Mouse (Mus musculus) left cerebral cortex, adult 11 months (tissue): Measurements from ENCODE around the gene Ptpn13.

ENCODE experiments used
- DNase-seq: peaks from one replicate; pipeline ENCODE4 v3.0.0; 2022; ENCODE audit warnings: low spot score

Gene Ptpn13

DNA sequence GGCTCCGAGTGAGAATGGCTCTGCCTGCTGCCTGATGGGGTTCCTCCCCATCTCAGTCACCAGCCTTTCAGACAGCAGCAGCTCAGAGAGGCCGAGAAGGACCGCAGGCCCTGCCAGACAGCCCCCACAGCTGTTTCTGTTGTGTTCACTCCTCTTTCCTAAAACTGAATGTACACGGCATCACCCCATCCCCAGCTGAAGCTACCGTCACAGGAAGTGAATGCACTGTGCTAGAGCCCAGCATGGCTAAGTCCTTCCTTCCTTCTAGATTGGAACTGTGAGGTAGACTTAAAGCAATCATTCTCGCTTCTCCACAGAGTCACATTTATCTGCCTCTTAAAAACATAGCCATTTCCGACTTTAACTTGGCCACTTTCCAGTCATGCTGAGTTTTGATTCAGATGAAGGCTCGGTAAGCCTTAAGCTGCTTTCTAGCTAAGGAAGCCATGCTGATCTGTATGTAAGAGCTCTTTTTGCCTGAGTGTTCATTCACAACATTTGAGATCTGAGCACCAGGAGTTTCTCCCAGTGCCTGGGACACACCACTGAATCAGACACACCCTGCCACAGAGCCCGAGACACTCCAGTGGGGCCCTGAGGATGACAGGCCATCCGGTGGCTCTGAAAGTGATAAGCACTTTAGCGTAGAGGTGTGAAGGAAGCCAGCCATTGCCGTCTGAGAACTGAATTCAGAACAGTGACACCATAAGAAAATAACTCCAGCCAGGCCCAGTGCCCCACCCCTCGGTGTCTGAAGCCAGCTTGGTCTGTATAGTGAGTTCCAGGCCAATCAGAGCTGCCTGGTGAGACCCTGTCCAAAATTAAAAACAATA, 170.6 kb downstream of the Ptpn13 start:
- DNase-seq = no peak

DNA sequence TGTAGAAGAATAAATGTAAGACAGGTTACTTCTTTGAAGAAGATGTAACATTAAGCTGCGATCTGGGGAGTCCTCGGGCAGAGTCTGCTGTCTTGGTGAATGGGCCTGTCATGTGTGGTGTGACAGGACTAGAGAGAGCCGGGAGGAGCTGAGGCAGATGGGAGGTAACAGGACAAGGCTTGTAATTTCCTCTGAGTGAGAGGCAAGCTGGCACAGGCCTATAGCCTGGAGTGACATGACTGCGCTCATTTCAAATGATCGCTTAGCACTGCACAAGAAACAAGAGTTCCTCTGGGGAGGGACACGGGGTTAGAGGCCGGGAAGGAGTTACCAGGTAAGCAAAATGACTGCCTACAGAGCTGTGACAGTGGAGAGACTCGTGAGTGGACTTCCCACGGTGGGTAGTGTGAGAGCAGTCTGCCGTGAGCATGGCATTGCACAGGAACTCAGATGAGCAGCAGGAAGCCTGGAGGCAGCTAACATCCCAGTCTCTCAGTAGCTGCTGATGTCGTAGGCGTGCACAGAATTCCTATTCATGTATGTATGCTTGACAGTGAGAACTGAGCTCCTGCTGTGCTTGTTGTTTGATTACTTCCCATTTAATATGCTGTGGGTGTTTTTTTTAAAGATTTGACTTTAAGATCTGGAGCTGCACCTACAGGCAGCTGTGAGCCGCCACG, 171.6 kb downstream of the Ptpn13 start:
- no peak for DNase-seq

DNA sequence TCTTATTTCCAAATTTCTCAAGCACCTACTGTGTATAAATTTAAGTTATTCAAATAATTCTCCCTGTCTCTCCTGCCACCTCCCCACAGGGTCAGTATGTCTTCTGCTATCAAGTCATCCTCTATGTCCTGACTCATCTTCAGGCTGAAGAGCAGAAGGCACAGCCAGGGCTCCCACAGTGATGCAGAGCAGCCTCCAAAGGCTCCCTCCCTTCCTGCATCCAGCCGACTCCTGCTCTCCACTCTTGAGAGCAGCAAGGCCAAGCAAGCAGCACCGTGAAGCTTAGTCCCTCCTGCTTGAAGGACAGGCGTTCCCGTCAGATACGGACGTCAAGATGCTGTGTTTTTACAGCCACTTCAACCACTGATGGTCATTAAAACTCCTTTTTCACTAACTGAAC, 172.6 kb downstream of the Ptpn13 start:
- no peak for DNase-seq

DNA sequence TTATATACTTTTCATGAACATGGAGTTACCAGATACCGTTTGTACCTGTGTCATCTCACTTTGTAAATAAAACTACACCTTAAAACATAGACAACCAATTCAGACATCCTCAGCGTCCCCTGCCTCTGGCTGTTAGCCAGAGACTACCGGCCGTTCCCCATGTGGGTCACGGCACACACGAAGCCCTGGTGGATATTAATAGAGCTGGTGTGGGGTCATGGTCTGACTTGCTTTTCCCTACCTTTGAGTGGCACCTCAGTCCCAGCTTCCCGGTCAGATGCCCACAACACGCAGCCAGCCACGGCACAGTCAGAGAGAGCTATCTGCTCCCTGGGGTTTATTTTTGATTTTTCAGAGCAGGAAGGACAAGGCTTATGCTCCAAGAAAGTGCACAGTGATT, 173.3 kb downstream of the Ptpn13 start:
- DNase-seq = no peak

DNA sequence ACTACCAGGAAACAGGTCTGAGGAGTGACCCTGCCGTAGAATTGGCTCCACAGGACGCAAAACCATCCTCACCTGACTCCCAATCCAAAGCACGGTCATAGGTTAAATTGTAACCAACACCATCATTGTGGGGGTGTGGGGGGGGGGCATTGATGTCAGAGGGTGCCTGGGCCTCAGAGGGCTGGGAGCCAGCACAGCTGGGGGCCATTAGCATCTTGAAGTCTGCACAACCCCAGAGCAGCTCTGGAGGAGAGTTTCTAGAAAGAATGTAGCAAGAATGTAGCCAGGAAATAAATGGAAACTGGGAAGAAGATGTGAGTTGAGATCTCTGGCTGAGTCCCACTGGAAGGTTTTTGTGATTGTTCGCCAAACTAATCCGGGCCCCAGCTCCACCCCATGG, 173.9 kb downstream of the Ptpn13 start:
- no peak for DNase-seq

DNA sequence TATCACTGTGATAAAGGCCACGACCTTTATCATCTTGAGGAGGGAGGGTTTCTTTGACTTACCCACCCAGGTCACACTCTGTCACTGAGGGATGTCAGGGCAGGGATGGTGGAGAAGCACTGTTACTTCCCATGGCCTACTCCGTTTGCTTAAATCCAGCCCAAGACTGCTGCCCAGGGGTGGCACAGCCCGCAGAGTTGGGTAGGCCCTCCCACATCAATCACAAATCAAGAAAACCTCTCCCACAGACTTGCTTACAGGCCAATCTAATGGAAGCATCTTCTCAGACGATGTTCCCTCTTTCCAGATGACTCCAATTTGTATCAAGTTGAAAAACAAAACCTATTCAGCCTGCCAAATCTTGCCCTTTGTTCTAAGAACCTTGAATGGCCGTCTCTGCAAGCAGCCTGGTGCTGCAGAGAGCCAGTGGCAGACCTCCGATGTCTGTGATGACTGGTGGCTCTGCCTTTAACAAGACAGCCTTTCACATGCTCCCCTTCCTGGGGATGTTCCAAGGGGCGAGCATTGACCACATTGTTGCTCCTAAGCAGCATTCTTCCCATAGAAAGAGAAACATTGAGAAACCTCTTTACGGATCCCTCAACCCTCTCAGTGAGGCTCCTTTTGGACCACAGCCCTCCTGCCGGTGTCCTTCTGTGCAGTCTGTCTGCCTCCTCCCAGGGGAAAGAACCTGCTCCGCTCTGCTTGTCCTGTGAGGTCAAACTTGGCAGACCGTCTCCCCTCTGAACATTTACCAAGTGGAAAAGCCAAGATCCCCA, 178.3 kb downstream of the Ptpn13 start:
- DNase-seq = no peak

DNA sequence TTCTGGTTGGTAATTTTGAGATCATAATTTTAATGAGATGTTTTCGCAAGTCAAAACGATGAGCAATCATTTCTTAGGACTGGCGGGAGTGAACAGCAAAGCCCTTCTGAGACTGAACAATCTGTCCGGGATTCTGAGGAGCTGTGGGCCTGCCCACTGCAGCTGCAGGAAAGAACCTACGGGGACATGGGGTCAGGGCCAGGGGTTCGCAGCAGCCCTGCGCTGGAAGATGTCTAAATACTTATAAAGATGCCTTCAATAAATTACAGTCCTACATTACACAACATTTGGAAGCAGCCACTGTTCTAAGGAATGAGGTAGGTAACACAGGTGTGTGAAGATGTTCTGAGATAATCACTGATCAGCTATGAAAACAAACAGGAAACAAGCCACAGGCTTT, 180.7 kb downstream of the Ptpn13 start:
- DNase-seq = no peak

DNA sequence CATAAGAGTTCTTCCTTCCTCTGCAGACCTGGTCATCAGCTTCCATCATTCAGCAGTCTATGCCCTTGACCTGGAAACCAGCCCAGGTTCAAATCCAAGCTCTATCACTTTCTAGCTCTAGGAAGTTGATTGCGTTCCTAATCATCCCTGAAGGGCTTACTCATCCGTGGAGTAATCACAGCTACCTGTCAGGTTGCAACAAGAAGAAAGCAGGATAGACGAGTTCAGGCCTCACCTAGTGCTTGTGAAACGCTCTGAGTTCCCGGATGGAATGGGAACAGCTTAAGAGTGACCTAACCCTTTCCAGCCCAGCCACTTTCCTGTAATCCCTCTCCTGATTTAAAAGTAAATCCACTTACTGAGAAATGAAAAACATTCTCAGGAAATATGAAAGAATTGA, 185.2 kb downstream of the Ptpn13 start:
- DNase-seq = no peak

DNA sequence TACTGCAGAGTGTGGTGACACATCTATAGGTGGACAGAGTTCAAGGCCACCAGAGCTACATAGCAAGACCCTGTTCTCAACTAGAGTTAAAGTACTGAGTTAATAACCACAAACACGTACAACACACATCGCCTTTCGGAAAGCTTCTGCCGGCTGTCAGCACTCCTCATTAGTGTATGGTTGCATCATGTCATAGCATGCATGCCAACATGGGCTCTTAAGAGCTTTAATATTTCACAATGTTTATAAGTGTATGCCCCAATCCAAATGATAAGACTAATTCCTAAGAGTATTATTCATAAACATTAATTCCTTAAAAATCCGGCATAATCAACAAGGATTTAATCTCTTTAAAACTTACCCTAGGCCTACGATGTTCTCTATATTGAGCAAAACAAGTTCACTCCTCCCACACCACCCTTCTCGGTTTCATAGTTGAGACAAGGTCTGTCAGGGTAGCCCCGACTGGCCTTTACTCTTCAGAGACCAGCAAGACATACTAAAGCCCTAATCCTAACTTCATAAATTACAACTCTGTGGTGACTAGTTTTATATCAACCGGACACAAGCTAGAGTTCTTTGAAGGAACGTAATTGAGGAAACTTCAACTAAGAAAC, 186.0 kb downstream of the Ptpn13 start:
- no peak for DNase-seq

DNA sequence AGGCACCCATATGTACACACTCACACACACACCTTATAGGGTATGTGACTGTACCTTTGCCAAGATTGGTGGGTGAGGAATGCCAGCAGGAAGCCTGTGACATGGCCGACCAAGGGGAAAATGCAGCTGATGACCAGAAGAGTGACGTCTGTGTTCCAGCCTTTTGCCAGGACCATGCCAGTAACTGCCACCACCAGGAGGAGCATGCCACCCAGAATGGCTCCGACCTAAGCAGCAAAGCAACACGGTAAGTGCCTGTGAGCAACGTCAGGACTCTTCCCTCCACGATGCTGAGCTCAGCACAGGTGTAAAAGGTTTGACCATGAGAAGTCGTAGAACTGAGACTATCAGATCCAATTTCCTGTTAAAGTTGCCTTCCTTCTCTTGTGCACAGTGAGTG, 187.3 kb downstream of the Ptpn13 start:
- DNase-seq = no peak

DNA sequence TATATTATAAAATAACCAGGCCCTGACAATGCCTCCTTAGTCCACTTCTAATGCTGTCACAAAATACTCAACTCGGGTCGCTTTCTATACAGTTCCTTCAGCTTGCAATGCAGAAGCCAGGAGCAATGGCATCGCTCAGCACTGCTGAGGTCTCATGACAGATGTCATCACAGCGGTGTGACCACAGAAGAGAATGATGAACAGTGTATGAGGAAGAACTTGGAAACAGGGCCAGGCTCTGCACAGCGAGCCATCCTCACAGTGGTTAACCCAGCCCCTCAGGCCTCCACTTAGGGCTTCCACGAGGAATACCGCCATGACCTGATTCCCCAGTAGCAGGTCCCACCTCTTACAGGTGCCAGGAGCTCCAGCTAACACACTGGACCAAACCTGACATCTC, 189.4 kb downstream of the Ptpn13 start:
- DNase-seq = no peak

DNA sequence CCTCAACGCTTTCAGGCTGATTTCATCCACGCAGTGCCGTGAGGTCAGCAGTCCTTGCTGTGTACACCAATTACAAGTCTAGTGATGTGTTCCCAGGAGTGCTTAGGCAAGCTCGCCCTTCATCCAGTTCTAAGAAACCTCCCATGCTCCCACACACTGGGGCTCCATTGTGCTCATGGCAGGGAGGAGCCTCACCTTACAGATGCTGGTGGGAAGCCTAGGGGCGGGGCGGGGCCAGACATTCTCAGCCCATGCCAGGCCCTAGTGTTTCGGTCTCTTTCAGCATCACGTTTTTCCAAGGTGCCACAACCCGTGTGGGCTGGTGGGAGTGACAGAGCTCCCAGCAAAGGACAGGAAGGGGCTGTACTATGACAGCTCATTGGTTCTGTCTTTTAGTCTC, 192.2 kb downstream of the Ptpn13 start:
- no peak for DNase-seq

DNA sequence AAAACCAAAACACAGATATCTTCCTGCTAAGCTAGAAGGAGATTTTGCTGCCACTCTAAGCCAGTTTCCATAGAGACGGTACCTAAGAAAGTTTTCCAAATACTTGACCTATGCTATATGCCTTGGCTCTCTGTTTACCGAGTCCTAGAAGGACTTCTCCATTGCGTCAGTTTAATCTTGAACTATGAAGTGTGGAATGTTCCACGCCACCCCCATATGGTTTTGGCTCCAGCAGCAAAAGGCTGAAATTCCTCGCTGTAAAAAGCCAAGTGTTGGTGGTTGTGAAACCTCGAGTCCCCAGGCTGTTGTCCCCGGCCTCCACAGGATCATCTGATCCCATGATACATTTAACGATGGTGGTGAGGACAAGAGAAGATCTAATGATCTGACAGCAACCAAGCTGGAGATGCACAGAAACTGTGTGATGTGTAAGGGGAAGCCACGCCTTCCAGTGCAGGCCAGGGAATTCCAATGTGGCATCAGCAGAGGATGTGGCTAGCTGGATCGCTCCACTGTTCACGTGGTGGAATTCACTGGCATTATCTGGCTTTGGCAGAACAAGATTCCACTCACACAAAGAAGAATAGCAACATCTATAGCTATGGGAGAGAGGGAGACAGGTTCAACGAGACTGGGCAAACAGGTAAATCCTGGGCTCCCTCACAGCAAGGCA, 195.4 kb downstream of the Ptpn13 start:
- DNase-seq = no peak

DNA sequence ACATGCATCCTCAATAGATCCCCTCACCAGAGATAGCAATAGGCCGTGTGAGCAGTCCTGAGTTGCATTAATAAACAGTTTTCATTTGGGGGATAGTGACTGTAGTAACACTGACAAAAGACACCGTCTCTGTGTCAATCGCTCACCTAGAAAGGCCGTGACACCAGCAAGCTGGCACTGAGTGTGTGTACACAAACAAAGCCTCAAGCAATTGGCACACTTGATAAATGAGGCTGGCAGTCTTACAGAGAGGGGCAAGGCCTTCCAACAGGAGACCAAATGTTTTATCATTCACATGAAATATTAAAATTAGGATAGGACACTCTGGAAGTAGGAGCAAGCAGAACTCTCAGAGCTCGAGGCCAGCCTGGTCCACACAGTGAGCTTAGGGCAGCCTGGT, 197.3 kb downstream of the Ptpn13 start:
- no peak for DNase-seq

DNA sequence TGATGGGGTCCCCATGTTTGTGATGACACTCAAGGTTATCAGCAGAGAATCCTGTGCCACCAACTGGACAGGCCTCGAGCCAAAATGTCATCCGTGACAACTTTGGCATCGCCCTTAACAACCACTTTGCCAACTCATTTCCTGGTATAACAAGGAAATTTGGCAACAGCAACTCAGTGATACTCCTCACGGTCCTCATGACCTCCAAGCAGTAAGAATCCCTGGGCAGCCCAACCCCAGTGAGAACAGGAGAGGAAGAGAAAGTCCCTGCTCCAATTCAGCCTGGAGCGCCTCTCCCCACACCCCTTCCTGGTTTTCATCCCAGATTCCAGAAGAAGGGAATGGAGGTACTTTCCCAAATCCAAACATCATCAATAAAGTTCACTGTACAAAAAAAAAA, 199.8 kb downstream of the Ptpn13 start:
- DNase-seq = no peak

DNA sequence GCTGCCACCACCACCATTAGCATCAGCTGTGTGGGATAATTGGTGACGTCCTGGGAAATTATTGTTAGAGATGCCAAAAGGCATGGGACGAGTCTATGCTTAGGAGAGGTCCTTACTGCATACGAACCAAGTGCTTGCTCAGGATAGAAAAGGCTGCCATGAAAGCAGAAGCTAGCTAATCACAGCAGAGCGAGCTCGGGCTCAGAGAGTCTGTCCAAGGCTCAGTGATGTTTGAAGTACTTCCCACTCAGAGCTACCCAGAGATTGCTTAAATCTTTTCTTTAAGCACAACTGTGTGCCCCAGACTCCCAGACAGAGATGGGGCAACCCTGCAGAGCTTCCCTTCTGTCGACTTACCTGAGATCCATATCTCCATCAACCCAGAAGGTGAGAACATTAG, 203.5 kb downstream of the Ptpn13 start:
- DNase-seq = no peak

DNA sequence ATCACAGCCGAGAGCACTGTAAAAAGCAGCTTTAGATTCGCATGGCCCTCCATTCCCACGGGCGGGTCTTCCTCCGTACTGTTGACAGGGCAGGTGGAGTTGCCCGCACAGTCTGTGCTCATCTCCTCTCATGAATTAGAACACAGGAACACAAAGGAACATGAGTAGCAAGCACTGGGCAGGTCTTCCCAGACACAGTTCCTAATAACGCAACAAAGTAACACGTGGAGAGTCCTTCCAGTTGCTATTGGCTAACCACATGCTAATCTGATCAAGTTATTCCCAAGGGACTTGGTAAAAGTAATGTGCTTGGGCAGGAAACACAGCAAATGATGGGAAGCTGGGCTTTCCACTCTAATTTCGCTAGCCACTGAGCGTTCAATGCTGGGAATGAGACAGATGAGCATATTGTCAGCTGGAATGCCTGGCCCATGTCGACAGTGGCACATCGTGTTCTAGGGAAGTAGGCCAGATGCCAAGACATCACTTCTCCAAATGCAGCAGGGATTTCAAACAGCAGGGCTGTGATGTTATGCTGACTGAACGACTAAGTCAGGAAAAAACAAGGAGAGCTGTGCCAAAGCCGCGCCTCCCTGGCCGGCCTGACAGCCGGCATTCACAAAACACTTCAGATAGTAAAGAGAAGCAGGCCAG, 204.2 kb downstream of the Ptpn13 start, which contains the start of gene Slc10a6:
Slc10a6 (minus strand) TSS at position 293 of the 654 bp plus-strand sequence.
- peak; percentile 40 for DNase-seq

DNA sequence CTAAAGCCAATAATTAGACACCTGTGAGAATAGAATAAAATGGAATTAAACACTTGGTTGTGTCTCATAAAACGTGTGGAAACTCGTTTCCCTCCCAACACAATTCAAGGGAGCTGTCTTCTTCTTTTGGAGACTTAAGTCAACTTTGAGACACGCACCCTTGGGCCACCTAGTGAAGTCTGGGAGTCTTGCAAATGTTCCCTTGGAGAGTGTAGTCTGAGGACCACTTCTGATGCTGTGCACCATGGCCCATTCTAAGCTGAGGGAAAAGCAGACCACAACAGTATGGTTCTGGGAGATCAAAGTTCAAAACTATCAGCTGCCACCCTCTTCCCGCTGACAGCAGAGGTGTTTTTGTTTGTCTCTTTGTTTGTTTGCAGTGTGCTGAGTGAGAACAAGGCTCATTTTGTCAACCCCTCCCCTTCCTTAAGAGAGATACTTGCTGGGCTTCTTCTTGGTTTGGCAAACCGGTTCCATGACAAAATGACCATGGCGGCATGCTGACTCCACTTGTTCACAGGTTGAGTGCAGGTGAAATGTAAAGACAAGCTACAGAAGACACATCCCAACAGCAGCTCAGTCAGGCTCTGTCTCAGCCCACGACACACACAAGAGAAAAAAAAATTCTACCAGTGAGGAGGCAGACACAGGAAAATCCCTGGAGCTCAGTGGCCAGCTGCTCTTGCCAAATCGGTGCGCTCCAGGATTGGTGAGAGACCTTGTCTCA, 205.0 kb downstream of the Ptpn13 start:
- DNase-seq = no peak

DNA sequence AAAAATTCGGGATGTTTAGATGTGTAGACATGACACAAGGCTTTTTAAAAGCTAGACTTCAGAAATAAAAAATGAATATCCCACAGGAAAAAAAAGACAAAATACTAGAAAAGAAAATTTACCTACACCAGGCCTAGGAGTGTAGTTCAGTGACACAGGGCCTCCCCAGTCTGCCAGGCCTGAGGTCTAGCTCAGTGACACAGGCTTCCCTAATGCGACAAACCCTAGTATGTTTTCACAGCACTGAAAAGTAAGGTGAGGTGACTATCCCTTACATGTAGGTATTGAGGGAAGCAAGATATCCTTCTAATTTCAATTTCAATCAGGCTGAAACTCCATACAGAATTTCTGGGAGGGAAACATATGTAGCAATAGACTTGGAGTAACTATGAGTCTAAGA, 212.2 kb downstream of the Ptpn13 start:
- DNase-seq = no peak

DNA sequence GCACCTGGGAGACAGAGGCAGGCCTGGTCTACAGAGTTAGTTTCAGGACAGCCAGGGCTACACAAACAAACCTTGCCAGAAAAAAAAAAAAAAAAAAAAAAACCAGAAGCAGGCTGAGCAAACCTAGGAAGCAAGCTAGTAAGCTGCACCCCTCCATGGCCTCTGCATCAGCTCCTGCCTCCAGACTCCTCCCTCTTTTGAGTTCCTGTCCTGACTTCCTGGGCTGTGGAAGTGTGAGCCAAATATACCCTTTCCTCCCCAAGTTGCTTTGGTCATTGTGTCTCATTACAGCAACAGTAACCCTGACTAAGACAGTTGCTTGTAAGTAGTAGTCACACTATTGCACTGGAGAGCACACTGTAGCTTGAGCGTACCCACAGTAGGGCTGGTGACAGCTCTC, 219.2 kb downstream of the Ptpn13 start:
- no peak for DNase-seq

DNA sequence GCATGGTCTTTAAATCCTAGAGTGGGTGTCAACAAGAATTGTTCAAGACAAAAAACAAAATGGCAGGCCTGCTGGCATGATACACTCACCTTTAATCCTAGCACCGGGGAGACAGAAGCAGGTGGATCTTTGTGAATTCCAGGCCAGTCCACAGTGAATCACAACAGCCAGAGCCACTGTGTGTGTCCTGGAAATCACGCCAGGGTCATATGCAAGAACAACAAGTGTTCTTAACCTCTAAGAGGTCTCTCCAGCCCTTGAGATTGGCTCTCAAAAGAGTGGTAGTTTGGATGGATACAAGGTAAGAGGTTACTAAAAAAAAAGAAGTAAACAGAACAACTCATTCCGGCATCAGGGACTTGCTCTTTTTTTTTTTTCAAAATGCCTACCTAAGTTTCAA, 222.3 kb downstream of the Ptpn13 start:
- DNase-seq = no peak
